Mouse (Mus musculus) Patski (cell line): ENCODE results near the gene Ifitm3. TPM values are rescaled to one million over a fixed set of nuclear protein-coding genes. Genes with fewer than 3 reads are reported as not detected.
"Not testable (repeated sequence)": the region's sequence is repeated elsewhere in the genome, so short reads cannot be mapped to it uniquely, and the experiment has no call there.

ENCODE experiments used
- ATAC-seq: fragments of 100-300 bp; one replicate; pipeline ENCODE4 v1.8.0; 2021
- CTCF ChIA-PET: fragments of 350-600 bp; sonication (Branson Sonifier 250); formaldehyde crosslinking; loops from one replicate; lab custom pipeline; 2022; ENCODE audit warnings: inconsistent platforms; lab: Charles Lee
- POLR2A ChIA-PET: fragments of 350-600 bp; sonication (Branson Sonifier 250); formaldehyde crosslinking; loops from one replicate; lab custom pipeline; 2022; ENCODE audit warnings: antibody characterized with exemption, inconsistent platforms; lab: Charles Lee
- DNase-seq: peaks from one replicate; pipeline ENCODE4 v3.0.0-alpha.2; 2011; ENCODE audit warnings: low read depth, low spot score
- H3K27me3 ChIP-seq: fragments of 371-371 bp; one replicate; pipeline ENCODE4 v1.5.1; 2021
- CTCF ChIP-seq: fragments of 100-300 bp; IDR thresholded peaks from one replicate; pipeline ENCODE4 v1.5.1; 2021
- in situ Hi-C: fragments of 300-500 bp; cut with MboI; formaldehyde crosslinking; loops from 3 replicates; pipeline ENCODE4 v1.11.1; 2018; ENCODE audit warnings: low pct_unique_long_range_greater_than_20kb, mixed read lengths
- polyA plus RNA-seq: library from polyadenylated mRNA; unstranded; gene quantifications from one replicate; pipeline ENCODE4 v1.2.3, GENCODE M21; 2021

Ifitm3 gene
- polyA plus RNA-seq, 1 experiment from 2014 or later = 8.6 TPM

DNA sequence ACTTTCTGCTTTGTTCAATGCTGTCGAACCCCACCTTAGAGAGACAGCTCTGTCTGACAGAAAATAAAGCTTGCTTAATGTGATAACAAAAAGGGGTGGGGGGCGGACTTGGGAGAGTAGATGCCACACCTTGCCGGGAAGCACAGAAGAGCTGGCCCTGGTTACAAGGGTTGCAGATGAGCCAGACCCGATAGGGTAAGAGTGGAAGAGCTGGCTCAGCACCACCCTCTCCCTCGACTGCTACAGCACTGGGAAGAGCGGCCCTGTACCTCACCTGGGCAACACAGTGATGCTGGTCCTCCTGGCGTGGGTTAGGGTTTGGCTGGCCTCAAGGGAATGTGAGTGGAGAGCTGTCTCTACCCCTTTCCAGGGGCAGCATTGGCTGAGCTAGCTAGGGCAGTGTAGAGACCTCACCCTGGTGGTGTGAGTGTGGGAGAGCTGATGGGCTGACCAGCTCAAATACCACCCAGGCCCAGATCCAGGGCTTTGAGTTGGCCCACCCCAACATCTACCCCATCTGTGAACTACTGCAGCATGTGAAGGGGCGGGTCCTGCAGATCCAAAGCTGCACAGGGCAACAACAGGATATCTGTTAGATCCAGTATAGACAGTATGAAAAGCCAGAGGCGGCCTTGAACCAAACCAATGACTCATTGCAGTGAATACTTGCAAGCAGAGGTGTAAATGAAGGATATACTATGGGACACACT, 22.0 kb upstream of the Ifitm3 start:
- CTCF ChIA-PET = no interaction called here
- H3K27me3 ChIP-seq = no peaks in the 10 kb centered on the region
- DNase-seq (no peak), ATAC-seq (no peak)
- no peak for TF ChIP-seq CTCF
- POLR2A ChIA-PET = interaction anchor here (0.7 kb wide), 1 partner anchor 32 kb away, joined by 3 read pairs; no protein-coding TSS in a partner anchor
- in situ Hi-C loops = no loop called here

DNA sequence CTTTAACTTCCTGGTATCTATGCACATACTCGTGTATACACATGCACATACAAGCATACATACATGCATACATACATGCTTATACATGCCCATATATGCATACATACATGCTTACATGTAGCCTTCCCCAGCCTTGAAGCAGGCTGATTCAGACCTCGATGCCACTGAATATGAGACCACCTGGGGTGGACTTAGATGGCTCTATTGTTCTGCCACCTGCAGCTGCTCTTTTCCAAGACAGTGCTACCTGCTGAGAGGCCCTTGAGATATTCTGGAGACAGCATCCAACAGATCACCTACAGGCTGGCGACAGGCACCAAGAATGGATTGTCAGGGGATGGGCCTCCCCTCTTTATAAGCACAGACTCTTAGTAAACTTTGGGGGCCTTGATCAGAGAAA, 19.8 kb upstream of the Ifitm3 start:
- in situ Hi-C loops = no loop called here

DNA sequence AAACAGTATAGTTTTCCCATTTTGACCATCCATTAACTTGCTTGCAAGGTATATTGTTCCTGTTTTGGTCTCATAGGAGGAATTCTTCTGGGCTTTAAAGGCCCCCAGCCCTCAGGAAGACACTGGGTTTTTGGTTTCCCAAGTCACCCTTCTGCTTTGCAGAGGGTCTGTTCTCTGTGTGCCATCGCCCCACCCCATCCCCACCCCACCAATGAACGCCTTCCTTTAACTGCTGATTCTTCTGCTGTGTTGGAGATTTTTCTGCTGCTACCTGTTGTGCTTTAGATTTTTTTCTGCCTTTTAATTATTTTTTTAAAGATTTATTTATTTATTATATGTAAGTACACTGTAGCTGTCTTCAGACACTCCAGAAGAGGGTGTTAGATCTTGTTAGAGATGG, 18.3 kb upstream of the Ifitm3 start, which contains the start of gene Gm17387:
Gm17387 (plus strand) TSS at position 301 of the 400 bp plus-strand sequence.
- DNase-seq (no peak), ATAC-seq (no peak)
- no peaks in the 10 kb centered on the region for H3K27me3 ChIP-seq
- in situ Hi-C loops = no loop called here
- ChIA-PET POLR2A (no interaction called here), CTCF (no interaction called here)
- TF ChIP-seq CTCF = no peak

More for the DNA sequence above, 19.8 kb upstream of the Ifitm3 start:
- POLR2A ChIA-PET = no interaction called here
- H3K27me3 ChIP-seq = no peaks in the 10 kb centered on the region
- ATAC-seq (no peak), DNase-seq (no peak)
- CTCF ChIA-PET = no interaction called here
- no peak for TF ChIP-seq CTCF

DNA sequence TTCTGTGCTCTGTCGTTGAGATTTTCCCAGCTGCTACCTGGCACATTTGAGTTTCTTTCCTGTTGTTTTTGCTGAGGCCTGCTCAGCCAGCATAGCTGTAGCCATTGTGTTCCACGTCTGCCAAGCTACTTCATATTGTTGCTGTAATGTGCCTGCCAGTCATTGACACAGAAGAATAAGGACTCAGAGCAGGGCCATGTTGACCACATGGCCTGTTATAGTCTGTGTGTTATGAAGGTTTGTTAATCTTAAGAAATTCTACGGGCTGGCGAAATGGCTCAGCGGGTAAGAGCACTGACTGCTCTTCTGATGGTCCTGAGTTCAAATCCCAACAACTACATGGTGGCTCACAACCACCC, 16.1 kb upstream of the Ifitm3 start:
- CTCF ChIA-PET = interaction anchor here (1.1 to 1.8 kb wide), 3 partner anchors 10 to 22 kb away, joined by 3 to 5 read pairs (median 4); no protein-coding TSS in a partner anchor
- DNase-seq = no peak
- H3K27me3 ChIP-seq = no peaks in the 10 kb centered on the region
- no peak for TF ChIP-seq CTCF
- in situ Hi-C loops = no loop called here
- no peak for ATAC-seq
- POLR2A ChIA-PET = interaction anchor here (0.6 kb wide), 1 partner anchor 32 kb away, joined by 7 read pairs; no protein-coding TSS in a partner anchor

DNA sequence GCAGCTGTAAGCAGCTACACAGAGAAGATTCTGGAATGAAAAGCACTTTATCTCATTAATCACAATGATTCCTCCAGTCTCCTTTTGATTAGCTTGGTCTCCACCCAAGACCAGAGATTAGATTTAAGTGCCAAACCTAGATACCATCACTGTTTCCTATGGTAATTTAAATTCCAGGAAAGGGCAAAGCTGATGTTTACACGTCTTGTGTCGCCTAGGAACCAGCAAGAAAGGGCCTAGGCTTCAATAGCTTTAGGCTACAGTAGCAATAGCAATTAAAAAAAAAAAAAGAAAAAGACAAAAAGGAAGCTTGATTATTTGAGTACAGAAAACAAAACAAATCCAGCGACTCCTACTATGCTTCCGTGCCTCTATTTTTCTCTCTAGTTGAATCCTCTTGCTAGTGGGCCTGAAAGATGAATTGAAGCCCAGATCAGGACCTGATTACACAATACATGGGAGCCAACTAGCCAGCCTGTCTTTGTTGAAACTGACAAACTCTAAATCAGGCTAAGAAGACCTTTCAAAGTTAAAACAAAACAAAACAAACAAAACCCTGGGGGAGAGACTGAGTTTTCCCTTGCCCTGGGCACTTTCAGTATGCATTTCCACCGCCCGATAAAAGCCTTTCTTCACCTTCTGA, 15.6 kb upstream of the Ifitm3 start:
- ATAC-seq (no peak), DNase-seq (no peak)
- no peaks in the 10 kb centered on the region for H3K27me3 ChIP-seq
- in situ Hi-C loops = no loop called here
- TF ChIP-seq CTCF = no peak
- CTCF ChIA-PET = interaction anchor here (0.9 to 1.5 kb wide), 3 partner anchors 9 to 67 kb away, joined by 3 to 4 read pairs (median 3); no protein-coding TSS in a partner anchor
- POLR2A ChIA-PET = interaction anchor here (0.6 kb wide), 1 partner anchor 32 kb away, joined by 7 read pairs; no protein-coding TSS in a partner anchor

DNA sequence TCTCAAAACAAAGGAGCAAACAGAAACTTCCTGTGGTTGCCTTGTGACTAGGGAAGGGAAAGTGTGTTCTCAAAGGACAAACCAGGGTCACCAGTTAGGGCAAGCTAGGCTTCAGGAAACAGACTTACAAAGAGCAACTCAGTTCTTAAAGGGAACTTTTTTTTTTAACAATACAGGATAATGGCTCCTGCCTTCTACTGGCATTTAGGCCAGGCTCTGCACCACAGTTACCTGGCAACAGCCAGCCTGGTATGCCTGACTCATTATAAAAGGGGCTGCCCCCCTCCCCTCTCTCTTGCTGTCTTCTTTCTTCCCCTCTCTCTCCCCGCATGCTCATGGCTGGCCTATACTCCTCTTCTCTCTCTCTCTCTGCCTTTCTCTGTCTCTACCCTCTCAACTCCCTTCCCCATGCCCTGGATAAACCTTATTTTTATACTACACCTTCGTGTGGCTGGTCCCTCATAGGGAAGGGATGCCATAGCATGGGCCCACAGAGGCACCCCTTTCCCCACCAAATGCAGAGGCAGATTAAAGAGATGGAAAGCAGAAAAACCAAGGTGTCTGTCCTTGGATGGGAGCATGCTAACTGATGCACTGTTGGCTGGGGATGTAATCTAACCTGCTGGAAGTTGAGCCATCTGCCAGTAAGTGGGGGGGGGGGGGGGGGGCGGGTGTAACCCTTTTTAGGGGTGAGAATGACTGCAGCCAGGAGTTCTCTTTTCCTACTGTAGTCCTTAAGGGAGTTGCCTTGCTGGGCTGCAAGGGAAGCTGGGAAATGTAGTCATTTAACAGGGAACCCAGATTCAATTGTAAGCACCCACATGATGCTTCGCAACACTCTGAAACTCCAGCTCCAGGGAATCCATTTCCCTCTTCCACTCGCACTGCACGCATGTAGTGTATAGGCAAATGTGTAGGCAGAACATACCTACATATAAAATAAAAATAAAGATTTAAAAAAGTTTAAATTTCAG, 14.6 kb upstream of the Ifitm3 start:
- H3K27me3 ChIP-seq = no peaks in the 10 kb centered on the region
- no peak for TF ChIP-seq CTCF
- POLR2A ChIA-PET = no interaction called here
- DNase-seq (no peak), ATAC-seq (no peak)
- in situ Hi-C loops = no loop called here
- CTCF ChIA-PET = interaction anchor here (0.9 to 1.5 kb wide), 2 partner anchors 19 to 66 kb away, joined by 3 to 4 read pairs; no protein-coding TSS in a partner anchor

DNA sequence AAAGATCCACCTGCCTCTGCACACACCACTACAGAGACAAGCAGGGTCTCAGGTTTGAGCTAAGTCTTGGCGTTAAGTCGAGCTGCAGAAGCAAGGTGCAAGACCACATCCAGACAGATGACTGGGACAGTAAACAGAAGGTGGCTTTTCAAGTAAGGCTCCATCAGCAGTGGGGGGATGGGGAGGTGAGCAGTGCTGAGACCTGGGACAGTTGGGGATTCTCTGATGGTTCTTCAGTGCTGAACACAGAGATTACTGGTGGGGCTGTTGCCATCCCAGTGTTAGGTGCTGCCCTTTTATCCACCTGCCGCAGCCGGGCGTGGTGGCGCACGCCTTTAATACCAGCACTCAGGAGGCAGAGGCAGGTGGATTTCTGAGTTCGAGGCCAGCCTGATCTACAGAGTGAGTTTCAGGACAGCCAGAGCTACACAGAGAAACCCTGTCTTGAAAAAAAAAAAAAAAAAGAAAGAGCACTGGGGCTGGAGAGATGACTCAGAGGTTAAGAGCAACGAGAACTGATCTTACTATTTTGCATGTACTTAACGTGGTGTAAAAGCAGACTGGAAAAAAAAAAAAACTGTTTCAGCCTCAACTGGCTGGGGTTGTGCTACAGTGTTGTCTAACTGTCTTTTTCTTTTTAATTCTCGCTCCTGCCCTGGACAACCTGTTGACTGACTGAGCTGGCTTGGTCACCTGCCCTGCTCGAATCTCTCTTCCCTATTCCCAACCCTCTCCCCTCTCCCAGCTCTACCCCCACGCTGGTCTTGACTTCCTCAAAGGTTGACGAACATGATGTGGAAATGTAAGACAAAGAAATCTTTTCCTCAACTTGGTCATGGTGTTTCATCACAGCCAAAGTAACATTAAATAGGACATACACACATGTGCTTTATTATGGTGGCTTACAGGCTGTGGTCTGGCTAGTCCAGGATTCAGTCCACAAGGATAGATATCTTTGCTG, 11.2 kb upstream of the Ifitm3 start:
- ChIA-PET CTCF (interaction anchor here (0.9 to 1.1 kb wide), 2 partner anchors 32 kb away, joined by 3 read pairs; no protein-coding TSS in a partner anchor), POLR2A (no interaction called here)
- DNase-seq (no peak), ATAC-seq (no peak)
- TF ChIP-seq CTCF = no peak
- in situ Hi-C loops = no loop called here
- H3K27me3 ChIP-seq = no peaks in the 10 kb centered on the region

DNA sequence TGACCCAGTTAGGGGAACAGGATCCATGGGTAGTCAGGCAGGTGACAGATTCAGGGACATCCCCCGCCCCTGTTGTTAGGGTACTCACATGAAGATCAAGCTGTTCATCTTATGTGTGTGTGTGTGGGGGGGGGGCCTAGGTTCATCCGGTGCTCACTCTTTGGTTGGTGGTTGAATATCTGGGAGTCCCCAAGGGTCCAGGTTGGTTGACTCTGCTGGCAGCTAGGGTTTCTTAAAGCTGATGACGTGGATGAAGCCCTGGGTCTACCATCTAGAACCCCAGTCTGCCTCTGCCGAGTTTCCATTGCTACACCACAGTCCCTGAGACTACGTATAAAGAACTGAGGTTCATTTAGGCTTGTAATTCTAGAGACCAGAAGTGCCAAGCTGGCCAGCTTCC, 8.5 kb upstream of the Ifitm3 start:
- DNase-seq = no peak
- CTCF ChIA-PET = no interaction called here
- in situ Hi-C loops = no loop called here
- POLR2A ChIA-PET = no interaction called here
- no peak for ATAC-seq
- no peak for TF ChIP-seq CTCF
- no peaks in the 10 kb centered on the region for H3K27me3 ChIP-seq

DNA sequence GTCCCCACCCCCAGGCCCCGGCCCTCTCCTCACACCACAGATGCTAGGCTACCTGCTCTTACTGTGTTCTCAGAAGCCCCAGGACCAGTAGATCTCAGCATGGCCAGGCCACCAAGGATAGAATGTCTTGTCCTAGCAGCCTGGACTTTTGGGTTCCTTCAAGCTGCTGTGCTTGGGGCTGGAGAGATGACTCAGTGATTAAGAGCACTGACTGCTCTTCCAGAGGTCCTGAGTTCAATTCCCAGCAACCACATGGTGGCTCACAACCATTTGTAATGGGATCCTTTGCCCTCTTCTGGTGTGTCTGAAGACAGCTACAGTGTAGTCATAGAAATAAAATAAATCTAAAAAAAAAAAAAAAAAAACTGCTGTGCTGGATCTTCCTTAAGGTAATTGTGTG, 7.3 kb upstream of the Ifitm3 start, which contains the start of gene Ifitm6:
Ifitm6 (minus strand) TSS at position 101 of the 400 bp plus-strand sequence.
- ATAC-seq, in situ Hi-C loops, POLR2A ChIA-PET, H3K27me3 ChIP-seq, DNase-seq: not testable (repeated sequence)
- CTCF ChIA-PET = interaction anchor here (1.5 kb wide), 1 partner anchor 58 kb away, joined by 5 read pairs; no protein-coding TSS in a partner anchor
